Mouse (Mus musculus) C2C12 (cell line): ENCODE results near the gene Sf3b2. TPM values are rescaled to one million over a fixed set of nuclear protein-coding genes. Genes with fewer than 3 reads are reported as not detected.

Source experiments
- H3K27me3 ChIP-seq: one replicate; pipeline ENCODE4 v1.6.1; 2011; ENCODE audit not compliant: control insufficient read depth, insufficient read depth, insufficient read length
- H3K36me3 ChIP-seq: one replicate; pipeline ENCODE4 v1.6.1; 2011; ENCODE audit not compliant: control insufficient read depth, insufficient read depth
- H3K4me3 ChIP-seq: one replicate; pipeline ENCODE4 v1.5.1; 2011; ENCODE audit warnings: mild to moderate bottlenecking, control low read depth; ENCODE audit not compliant: poor library complexity, insufficient read depth, severe bottlenecking
- H3K79me2 ChIP-seq: one replicate; pipeline ENCODE4 v1.6.1; 2011; ENCODE audit not compliant: control insufficient read depth, insufficient read depth
- H3K79me3 ChIP-seq: one replicate; pipeline ENCODE4 v1.6.1; 2011; ENCODE audit warnings: low read depth, control low read depth
- H3ac ChIP-seq: one replicate; pipeline ENCODE3; 2011; ENCODE audit warnings: low read depth; ENCODE audit not compliant: control insufficient read depth, insufficient read length
- CEBPB ChIP-seq: IDR thresholded peaks from one replicate; pipeline ENCODE4 v1.6.1; 2011; ENCODE audit warnings: low read depth, mild to moderate bottlenecking, control low read depth, moderate library complexity
- CTCF ChIP-seq: IDR thresholded peaks from one replicate; pipeline ENCODE4 v1.5.1; 2011; ENCODE audit not compliant: control insufficient read depth, insufficient read depth, insufficient read length
- FOSL1 ChIP-seq: IDR thresholded peaks from one replicate; pipeline ENCODE4 v1.8.0; 2011; ENCODE audit warnings: mild to moderate bottlenecking, low read length; ENCODE audit not compliant: poor library complexity, insufficient read depth, severe bottlenecking
- MAX ChIP-seq: IDR thresholded peaks from one replicate; pipeline ENCODE4 v1.6.1; 2011; ENCODE audit warnings: mild to moderate bottlenecking, control low read depth
- MYOD1 ChIP-seq: IDR thresholded peaks from one replicate; pipeline ENCODE4 v1.6.1; 2011; ENCODE audit warnings: low read depth; ENCODE audit not compliant: control insufficient read depth, insufficient read length
- MYOG ChIP-seq: IDR thresholded peaks from one replicate; pipeline ENCODE4 v1.6.1; 2011; ENCODE audit not compliant: control insufficient read depth, insufficient read length; ENCODE audit errors: extremely low read depth
- USF1 ChIP-seq: IDR thresholded peaks from one replicate; pipeline ENCODE4 v1.6.1; 2011; ENCODE audit warnings: low read depth, mild to moderate bottlenecking, control low read depth, moderate library complexity
- long read RNA-seq, 2 experiments: library from polyadenylated mRNA; unstranded; transcript quantifications; one replicate each; pipeline ENCODE4 v2.0.0; 2019 to 2020
- polyA plus RNA-seq: library from polyadenylated mRNA; unstranded; fragments of >200 nt; fragmentation: generic; extraction: Trizol; gene quantifications from one replicate; pipeline ENCODE4 v1.2.1, GENCODE M21; 2012; ENCODE audit warnings: missing spikeins

The Sf3b2 gene
- polyA plus RNA-seq: 149 TPM
- long read RNA-seq, experiment 1, transcript Sf3b2-201 (21 exons, 3,222 nt): major isoform, 73 of 186 reads
- long read RNA-seq, experiment 1, partial matches to known transcripts: 97 of 186 reads
- long read RNA-seq, experiment 1, other reads (novel, unspliced or antisense): 16 of 186 reads
- long read RNA-seq, experiment 2, transcript Sf3b2-201 (21 exons, 3,222 nt): major isoform, 970 of 1,262 reads
- long read RNA-seq, experiment 2, partial matches to known transcripts: 189 of 1,262 reads
- long read RNA-seq, experiment 2, other reads (novel, unspliced or antisense): 97 of 1,262 reads

DNA sequence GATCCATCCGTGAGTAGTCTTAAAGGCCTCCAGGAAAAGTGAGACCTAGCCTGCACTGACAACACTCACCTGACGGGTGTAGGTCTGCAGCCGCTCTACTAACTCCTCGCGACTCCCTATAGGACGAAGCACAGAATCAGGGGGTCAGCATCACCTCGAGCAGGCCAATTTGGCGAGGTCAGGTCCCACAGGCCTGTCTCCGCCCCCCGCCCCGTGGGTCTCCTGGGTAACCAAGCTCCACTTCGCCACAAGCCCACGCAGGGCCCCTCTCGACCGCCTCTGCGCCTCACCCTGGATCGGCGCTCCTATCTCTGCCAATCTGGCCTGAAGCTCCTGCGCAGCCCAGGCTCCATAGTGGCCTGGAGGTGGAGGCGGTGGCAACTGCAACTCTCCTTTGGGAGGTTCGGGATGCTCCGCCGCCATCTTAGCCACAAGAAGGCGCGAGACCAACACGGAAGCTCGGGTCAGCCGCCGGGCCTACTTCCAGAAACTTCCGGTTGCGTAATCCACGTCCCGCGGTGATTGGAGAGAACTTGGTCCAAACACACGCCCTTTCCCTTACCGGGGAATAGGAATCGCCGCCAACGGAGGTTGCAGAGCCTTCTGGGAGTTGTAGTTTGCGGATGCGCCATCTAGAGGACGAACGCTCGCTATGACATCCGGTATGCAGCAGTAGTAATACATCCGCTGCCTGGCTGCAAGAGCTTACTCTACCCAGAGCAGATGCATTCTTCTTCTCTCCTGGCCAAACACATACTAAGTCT is at the start of gene Sf3b2:
TSS of gene Sf3b2 (minus strand) at position 484 of the 764 bp plus-strand sequence.
- TF ChIP-seq USF1 (no peak), MYOD1 (no peak), MAX (peak; percentile 65), MYOG (no peak), CEBPB (peak; percentile 98), FOSL1 (no peak), CTCF (peak; percentile 63)
- Histone ChIP-seq H3ac (peak within 1 kb of the TSS; percentile 99), H3K36me3 (peaks cover 43% of the 10 kb centered on the region), H3K79me3 (peaks cover 23% of the 10 kb centered on the region), H3K79me2 (peaks cover 37% of the 10 kb centered on the region), H3K27me3 (no peaks in the 10 kb centered on the region), H3K4me3 (peak within 1 kb of the TSS; percentile 89)

DNA sequence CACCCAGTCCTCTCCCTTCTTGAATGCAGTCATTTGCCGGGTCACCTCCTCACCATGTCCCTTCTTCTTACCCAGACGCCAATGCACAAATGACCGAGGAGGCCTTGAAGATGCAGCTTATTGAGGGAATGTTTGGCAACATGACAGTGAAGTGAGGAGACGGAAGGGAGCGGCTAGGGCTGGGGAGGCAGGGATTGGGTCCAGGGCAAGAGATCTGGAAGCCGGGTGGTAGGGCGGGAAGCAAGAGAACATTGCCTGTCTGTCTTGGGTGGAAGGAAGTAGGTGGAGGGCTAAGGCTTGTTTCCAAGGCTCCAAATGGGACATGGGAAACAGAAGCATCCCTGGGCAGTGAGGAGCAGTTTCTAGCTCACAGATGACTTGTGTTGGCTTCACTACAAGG is 46.1 kb upstream of the Sf3b2 start:
- Histone ChIP-seq H3K4me3 (no peak overlapping the region), H3K36me3 (no peaks in the 10 kb centered on the region), H3K79me2 (peaks cover 7% of the 10 kb centered on the region), H3K79me3 (no peaks in the 10 kb centered on the region), H3ac (no peak overlapping the region), H3K27me3 (no peaks in the 10 kb centered on the region)
- TF ChIP-seq USF1: no peak
- no peak for TF ChIP-seq MYOG
- TF ChIP-seq MYOD1: no peak
- no peak for TF ChIP-seq CTCF
- no peak for TF ChIP-seq MAX
- no peak for TF ChIP-seq FOSL1
- no peak for TF ChIP-seq CEBPB

DNA sequence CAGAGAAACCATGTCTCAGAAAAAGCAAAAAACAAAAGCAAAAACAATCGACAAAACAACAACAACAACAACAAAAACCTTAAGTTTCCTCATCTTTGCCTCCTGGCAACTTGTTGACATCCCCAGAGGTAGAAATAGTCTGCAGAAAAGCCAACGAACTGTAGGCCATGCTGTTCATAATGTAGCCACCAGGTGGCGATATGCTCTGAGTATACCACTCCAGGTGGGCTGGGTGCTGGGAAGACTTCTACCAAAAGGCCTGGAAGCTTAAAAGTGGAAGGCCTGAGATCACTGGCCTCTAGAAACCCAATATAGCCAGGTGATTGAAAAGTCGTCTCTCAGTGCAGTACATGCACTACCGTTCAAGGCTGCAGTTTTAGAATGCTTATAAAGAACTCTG is 42.7 kb upstream of the Sf3b2 start:
- no peaks in the 10 kb centered on the region for H3K27me3 ChIP-seq
- H3K4me3 ChIP-seq: no peak overlapping the region
- H3ac ChIP-seq: no peak overlapping the region
- TF ChIP-seq MYOD1 (no peak), CEBPB (no peak), USF1 (no peak), MYOG (no peak), MAX (no peak), CTCF (peak; percentile 69), FOSL1 (no peak)
- no peaks in the 10 kb centered on the region for H3K36me3 ChIP-seq
- H3K79me3 ChIP-seq: no peaks in the 10 kb centered on the region
- no peaks in the 10 kb centered on the region for H3K79me2 ChIP-seq

DNA sequence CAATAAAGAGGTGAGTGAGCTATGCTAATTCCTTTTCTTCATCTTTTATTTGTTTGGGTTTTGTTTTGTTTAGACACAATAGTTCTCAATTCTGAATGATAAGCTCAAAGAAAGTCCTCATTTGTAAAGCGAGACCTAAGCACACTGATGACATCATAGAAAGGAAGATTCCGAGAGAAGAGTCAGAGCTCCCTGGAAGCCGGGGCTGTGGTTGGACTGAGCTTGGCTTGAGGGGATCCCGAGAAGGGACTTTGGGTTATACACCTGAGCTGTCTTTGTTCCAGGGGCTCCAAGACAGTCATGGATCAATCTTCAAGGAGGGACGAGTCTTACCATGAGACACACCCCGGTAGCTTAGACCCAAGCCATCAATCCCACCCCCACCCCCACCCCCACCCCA is 40.2 kb upstream of the Sf3b2 start, which contains the start of gene Catsper1:
TSS of gene Catsper1 (plus strand) at position 301 of the 400 bp plus-strand sequence.
- no peaks in the 10 kb centered on the region for H3K27me3 ChIP-seq
- no peak within 1 kb of the TSS for H3K4me3 ChIP-seq
- no peaks in the 10 kb centered on the region for H3K79me2 ChIP-seq
- H3K79me3 ChIP-seq: no peaks in the 10 kb centered on the region
- TF ChIP-seq FOSL1: no peak
- no peak for TF ChIP-seq CEBPB
- no peak for TF ChIP-seq CTCF
- TF ChIP-seq USF1: no peak
- no peak for TF ChIP-seq MYOG
- TF ChIP-seq MYOD1: no peak
- TF ChIP-seq MAX: no peak
- H3ac ChIP-seq: no peak within 1 kb of the TSS
- no peaks in the 10 kb centered on the region for H3K36me3 ChIP-seq

DNA sequence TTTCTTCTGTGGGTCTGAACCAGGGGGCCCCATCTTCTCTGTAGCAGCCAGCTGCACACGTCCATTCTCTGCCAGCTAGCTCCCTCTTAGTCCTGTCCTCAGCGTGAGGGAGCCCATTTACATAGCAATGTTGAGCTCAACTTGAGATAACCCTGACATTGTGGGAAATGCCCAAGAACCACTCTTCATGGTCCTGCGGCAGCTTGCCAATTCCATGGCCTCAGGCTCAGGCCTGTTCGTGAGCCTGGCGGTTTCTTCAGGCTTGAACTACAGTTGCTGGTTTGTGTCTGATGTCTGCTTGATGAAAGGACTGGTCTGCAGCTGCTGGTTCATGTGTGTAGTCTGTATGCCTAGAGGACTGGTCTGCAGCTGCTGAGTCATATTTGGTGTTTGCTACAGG is 39.5 kb upstream of the Sf3b2 start:
- Histone ChIP-seq H3K79me2 (no peaks in the 10 kb centered on the region), H3K4me3 (no peak overlapping the region), H3ac (no peak overlapping the region), H3K36me3 (no peaks in the 10 kb centered on the region), H3K79me3 (no peaks in the 10 kb centered on the region), H3K27me3 (no peaks in the 10 kb centered on the region)
- TF ChIP-seq MYOG (no peak), CTCF (no peak), MAX (no peak), MYOD1 (no peak), USF1 (no peak), CEBPB (no peak), FOSL1 (no peak)
